Mouse (Mus musculus) E14TG2a.4 (cell line): ENCODE data around the gene Psg17.
A peak's percentile ranks its signal among the peaks of the same experiment; 100 is the strongest.

Experiments
- H3K27me3 ChIP-seq: 2 replicates; pipeline ENCODE4 v1.6.1; 2014; ENCODE audit warnings: low read length, control low read depth; ENCODE audit not compliant: insufficient read depth
- H3K36me3 ChIP-seq: 2 replicates; pipeline ENCODE4 v1.6.1; 2014; ENCODE audit warnings: low read length, control low read depth; ENCODE audit not compliant: insufficient read depth
- H3K4me1 ChIP-seq: replicated peaks from 2 replicates; pipeline ENCODE4 v1.6.1; 2014; ENCODE audit warnings: low read depth, low read length, control low read depth
- H3K4me3 ChIP-seq: replicated peaks from 2 replicates; pipeline ENCODE4 v1.5.1; 2014; ENCODE audit warnings: mild to moderate bottlenecking, low read length
- H3K9me3 ChIP-seq: 2 replicates; pipeline ENCODE4 v1.6.1; 2014; ENCODE audit warnings: low read length, control low read depth
- CTCF ChIP-seq: conservative IDR thresholded peaks from 2 replicates; pipeline ENCODE4 v1.5.1; 2014; ENCODE audit warnings: low read length
- NANOG ChIP-seq: IDR thresholded peaks from 2 replicates; pipeline ENCODE4 v1.6.1; 2014; ENCODE audit warnings: borderline replicate concordance, low read length, mixed read lengths
- POU5F1 ChIP-seq: IDR thresholded peaks from 2 replicates; pipeline ENCODE4 v1.6.1; 2014; ENCODE audit warnings: low read length, borderline replicate concordance

Psg17 gene

DNA sequence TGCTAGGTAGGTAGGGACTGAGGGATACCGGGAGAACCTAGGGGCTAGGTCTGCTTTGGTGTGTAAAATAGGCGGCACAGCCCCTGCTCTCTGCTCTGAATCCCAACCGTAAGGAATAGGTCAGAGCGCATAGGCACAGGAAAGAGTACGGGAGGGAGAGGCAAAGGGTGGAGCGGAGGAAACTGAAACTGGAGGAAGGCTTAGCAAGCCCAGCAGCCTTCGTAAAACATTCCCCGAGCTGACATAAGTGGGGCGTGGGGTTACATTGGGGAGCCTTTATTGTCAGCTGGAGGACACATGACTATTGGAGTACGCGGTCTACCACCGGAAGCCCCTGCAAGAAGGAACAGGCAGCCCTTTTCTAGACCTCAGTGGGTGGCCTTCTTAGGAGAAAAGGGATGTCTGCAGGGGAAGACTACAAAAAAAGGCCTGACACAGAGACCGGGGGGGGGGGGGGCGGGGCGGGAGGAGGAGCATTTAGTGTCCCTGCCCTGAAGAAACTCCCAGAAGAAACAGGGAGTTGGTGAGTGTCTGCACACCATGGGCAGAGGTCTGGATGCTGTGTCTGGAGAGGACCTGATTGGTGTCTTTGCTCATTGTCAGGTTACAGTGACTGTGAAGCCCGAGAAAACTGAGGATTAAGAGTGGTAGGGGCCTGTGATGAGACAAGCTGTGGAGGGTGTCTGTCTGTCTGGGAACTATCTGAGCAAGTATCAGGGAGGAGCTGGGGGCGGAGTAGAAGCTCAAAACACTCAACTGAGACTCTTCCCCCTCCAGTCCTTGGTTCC is 19.2 kb upstream of the Psg17 start:
- Histone ChIP-seq H3K4me1 (peaks cover 35% of the 10 kb centered on the region), H3K36me3 (no peaks in the 10 kb centered on the region), H3K9me3 (no peaks in the 10 kb centered on the region), H3K4me3 (peak overlapping the region; percentile 65), H3K27me3 (no peaks in the 10 kb centered on the region)
- TF ChIP-seq POU5F1 (no peak), NANOG (no peak), CTCF (no peak)

DNA sequence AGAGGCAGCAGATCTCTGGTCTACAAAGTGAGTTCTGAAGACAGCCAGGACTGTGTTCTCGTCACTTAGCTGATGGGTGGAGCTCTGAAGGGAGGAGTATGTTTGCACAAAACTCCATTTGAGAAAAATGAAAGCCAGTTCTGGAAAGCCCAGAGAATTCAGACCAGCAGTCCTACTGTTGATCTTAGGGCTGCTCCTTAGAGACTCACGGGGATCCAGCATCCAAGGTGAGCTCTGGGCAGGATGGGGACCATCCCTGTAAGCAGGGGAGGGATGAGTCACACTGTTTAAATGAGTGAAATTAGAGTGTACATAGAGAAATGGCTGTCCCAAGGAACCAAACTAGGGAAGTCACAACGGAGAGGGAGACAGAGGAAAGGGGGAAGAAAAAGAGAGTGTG is 18.5 kb upstream of the Psg17 start, which contains the start of gene Mill2:
Mill2 (plus strand) TSS at position 102 of the 400 bp plus-strand sequence.
- Histone ChIP-seq H3K9me3 (no peaks in the 10 kb centered on the region), H3K4me3 (peak within 1 kb of the TSS; percentile 65), H3K4me1 (peaks cover 34% of the 10 kb centered on the region), H3K36me3 (no peaks in the 10 kb centered on the region), H3K27me3 (no peaks in the 10 kb centered on the region)
- TF ChIP-seq NANOG (no peak), CTCF (no peak), POU5F1 (no peak)

DNA sequence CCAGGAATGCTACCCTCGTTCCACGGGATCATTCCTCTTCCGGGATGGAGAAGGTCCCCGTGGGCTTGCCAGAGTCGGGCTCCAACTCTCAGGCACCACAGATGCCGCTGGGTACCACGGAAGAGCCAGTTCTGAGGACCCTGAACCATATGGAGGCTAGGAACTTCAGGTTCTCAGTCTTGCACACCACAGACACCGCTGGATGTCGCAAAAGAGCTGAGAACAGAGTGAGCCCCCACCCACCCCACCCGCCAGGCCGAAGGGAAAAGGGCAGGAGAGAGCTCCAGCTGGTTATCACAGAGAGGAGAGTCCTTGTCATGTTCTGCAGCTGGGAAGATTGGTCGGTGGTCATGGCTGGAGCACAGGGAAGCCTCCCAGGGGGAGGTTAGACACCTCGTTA is 10.9 kb upstream of the Psg17 start:
- peaks cover 13% of the 10 kb centered on the region for H3K9me3 ChIP-seq
- H3K27me3 ChIP-seq = no peaks in the 10 kb centered on the region
- TF ChIP-seq CTCF = no peak
- no peak for TF ChIP-seq NANOG
- TF ChIP-seq POU5F1 = no peak
- H3K4me1 ChIP-seq = peaks cover 10% of the 10 kb centered on the region
- no peaks in the 10 kb centered on the region for H3K36me3 ChIP-seq
- no peak overlapping the region for H3K4me3 ChIP-seq

DNA sequence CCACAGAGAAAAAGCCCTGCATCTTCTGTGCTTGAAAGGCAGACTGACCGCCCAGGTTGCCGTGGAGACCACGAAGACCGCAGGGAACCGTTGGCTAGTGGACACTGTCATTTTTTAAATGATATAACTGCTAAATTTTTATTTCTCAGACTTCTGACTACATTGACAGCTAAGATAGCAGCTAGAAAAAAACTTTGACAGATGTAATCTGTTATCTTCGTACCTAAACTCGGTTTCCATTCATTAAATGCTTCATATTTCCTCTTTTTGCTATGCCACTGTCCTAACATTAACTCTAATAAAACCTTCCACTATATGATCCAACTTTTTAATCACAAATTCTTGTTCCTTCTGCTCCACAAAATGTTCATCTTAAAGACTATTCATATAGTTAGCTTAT is 8.1 kb upstream of the Psg17 start:
- Histone ChIP-seq H3K4me3 (no peak overlapping the region), H3K36me3 (no peaks in the 10 kb centered on the region), H3K4me1 (peaks cover 10% of the 10 kb centered on the region), H3K9me3 (peaks cover 32% of the 10 kb centered on the region), H3K27me3 (peaks cover 3% of the 10 kb centered on the region; the same call in 1 of the 2 replicates)
- TF ChIP-seq NANOG (no peak), POU5F1 (no peak), CTCF (no peak)

DNA sequence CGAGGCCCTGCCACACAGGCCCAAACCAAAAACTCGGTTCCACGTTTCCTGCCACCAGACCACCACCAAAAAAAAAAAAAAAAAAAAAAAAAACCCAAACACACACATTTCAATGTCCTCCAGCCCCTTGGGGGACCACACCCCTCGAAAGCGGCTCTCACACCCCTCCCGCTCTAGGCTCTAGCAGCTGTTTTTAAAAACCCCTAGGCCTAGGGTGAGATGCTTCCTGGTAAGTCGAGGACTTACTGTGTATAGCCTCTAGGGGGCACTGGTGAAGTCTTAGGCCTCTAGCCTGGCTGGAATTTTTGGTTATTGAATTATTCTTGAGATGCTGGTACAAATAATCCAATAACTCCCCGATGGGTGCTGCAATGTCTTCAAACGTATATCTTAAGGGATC is 7.2 kb upstream of the Psg17 start:
- TF ChIP-seq NANOG (no peak), CTCF (peak; percentile 53), POU5F1 (no peak)
- peaks cover 10% of the 10 kb centered on the region for H3K4me1 ChIP-seq
- peaks cover 3% of the 10 kb centered on the region; the same call in 1 of the 2 replicates for H3K27me3 ChIP-seq
- peaks cover 35% of the 10 kb centered on the region for H3K9me3 ChIP-seq
- no peaks in the 10 kb centered on the region for H3K36me3 ChIP-seq
- H3K4me3 ChIP-seq = peak overlapping the region; percentile 74

DNA sequence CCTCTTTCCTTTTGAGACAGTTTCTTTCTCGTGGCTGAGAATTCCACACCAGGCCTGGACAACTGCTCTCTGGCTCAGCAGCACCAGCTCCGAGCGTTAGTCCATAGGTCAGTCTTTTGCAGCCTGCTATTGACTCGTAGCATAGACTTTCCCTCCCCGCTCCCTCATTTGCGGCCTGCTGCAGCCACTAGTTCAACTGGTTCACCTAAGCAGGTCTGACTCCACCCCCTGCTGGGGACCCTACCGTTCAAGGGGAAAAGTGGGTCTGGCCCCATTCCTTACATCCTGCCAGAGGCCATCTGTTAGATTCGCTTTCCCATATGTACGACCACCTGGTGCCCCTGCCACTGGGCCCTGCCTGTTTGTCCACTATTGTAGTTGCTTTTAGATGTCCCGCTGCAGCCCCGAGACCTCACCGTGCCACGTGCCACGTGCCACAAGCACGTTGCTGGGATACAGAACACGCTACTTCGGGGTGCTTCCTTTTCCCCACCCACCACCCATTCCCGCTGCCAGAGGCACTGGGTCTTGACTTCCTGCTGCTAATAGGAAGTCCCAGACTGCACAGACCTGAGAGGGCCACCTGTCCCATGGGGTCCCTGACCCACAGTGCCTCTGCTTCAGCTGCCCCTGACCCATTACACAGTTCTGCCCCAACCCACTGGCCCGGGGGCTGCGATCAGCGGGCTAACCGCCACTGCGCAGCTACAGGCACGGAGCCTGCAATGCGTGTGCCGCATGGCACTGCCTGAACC is 6.6 kb upstream of the Psg17 start:
- Histone ChIP-seq H3K9me3 (peaks cover 33% of the 10 kb centered on the region), H3K27me3 (peaks cover 3% of the 10 kb centered on the region; the same call in 1 of the 2 replicates), H3K4me3 (peak overlapping the region; percentile 74), H3K4me1 (peaks cover 10% of the 10 kb centered on the region), H3K36me3 (no peaks in the 10 kb centered on the region)
- TF ChIP-seq POU5F1 (no peak), CTCF (no peak), NANOG (no peak)

DNA sequence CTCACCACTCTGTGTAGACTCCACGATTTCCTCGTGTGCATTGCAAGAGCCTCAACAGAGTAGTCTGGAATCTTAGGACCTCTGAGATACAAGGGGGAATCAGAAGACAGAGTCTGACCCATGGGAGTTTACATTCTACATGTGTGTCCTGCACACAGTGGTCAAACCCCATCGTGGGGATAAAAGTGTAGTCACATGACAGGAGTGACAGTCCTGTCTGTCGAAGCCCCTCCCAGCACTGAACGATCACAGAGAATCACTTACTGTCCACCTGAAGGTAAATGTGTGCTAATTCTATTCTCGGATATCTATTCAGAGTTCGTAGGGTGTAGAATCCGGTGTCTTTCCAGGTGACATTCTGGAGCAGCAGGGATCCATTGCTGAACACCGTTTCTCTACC is 3.1 kb downstream of the Psg17 start:
- Histone ChIP-seq H3K27me3 (no peaks in the 10 kb centered on the region), H3K4me1 (no peaks in the 10 kb centered on the region), H3K4me3 (no peak overlapping the region), H3K9me3 (peaks cover 14% of the 10 kb centered on the region), H3K36me3 (no peaks in the 10 kb centered on the region)
- no peak for TF ChIP-seq POU5F1
- no peak for TF ChIP-seq NANOG
- no peak for TF ChIP-seq CTCF

DNA sequence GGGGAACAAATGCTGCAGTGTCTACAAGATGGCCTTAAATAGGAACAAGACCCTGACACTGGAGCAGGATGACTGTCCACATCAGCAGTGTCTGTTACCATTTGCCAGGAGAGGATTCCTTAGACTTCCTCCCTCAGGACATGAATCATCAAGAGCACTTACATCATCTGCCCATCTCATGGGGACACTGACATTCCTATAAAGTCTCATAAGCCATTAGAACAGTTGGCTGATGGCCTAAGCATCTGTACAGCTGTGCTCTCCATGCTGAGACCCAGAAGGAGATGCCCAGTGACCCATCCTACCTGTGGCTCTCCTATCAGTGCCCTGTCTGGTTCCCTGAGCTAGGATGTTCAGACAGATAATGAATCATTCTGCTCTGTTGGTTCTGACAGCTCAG is 17.9 kb downstream of the Psg17 start:
- TF ChIP-seq CTCF = no peak
- no peak for TF ChIP-seq NANOG
- TF ChIP-seq POU5F1 = no peak
- H3K4me1 ChIP-seq = no peaks in the 10 kb centered on the region

More for the DNA sequence above, 17.9 kb downstream of the Psg17 start:
- Histone ChIP-seq H3K36me3 (no peaks in the 10 kb centered on the region), H3K9me3 (no peaks in the 10 kb centered on the region), H3K27me3 (no peaks in the 10 kb centered on the region), H3K4me3 (no peak overlapping the region)
